Mouse (Mus musculus): ENCODE data around the gene Wdsub1.

Gene Wdsub1

GRCm38 (mm10) chr2:59806038-59806437 lies 76.4 kb downstream of the Wdsub1 start:
- no peak for DNase-seq (ENCODE audit: low read depth, low spot score)

DNA sequence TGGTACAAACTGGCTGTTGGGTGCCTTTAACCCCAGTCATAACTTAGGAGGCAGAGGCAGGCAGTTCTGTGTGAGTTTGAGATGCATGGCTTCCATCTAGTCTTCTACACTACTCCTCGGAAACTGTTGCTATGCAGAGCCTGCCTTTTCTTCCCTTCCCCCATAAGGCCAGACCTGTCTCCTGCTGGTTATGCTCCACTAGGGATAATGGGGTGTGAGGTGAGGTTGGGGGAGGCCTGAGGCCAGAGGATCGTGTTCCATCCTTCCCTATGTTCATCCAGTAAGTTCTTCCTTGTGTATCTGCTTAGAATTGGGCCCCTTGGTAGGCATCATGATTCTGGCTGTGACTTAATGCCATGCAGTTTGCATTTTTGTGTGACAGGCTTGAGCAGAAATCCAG lies 76.8 kb downstream of the Wdsub1 start:
- DNase-seq (ENCODE audit: low read depth, low spot score) = no peak

- DNase-seq (ENCODE audit: low read depth, low spot score) = no peak
Observed at GRCm38 (mm10) chr2:59802722-59803387, 79.5 kb downstream of the Wdsub1 start.

Data from forelimb bud, embryonic 11.5 days (tissue).